Mouse (Mus musculus): ENCODE results near the gene Fbxo40.

Gene Fbxo40

DNA sequence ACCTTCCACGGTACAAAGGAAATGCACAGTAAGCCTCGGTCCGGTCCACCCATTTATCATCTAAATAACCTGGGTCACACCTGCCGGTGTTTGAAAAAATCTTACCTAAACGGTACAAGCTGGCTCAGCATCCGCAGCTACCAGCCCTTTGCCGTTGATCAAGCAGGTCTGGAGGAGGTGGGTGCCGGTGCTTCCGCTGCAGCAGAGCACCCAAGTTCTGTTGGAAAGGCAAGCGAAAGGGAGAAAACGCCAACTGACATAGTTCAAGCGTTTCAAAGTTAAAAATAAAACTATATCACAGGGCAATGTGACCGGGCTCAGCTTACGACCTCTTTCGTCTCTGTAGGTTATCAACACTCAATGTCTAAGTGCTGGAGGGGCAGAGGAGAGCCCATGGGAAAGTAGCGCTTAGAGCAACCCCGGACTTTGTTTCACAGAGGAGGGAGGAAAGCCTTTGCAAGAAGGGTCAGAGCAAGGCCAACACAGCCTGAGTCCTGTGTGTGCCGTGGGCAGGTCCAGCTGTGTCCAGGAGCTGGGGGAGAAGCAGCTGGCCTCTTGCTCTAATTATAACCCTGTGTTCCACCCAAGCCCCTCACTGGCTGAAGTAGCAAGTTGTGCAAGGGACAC, at the start of gene Fbxo40:
Fbxo40 (minus strand) TSS at position 469 of the 627 bp plus-strand sequence.
- DNase-seq (ENCODE audit: extremely low read depth, insufficient read length, low spot score) = no peak

GRCm38 (mm10) chr16:37034751-37035150, 44.5 kb upstream of the Fbxo40 start:
- no peak for DNase-seq (ENCODE audit: extremely low read depth, insufficient read length, low spot score)

GRCm38 (mm10) chr16:37031996-37032395, 41.7 kb upstream of the Fbxo40 start:
- DNase-seq (ENCODE audit: extremely low read depth, insufficient read length, low spot score) = no peak

GRCm38 (mm10) chr16:37027581-37027980, 37.3 kb upstream of the Fbxo40 start:
- DNase-seq (ENCODE audit: extremely low read depth, insufficient read length, low spot score) = no peak

GRCm38 (mm10) chr16:37012336-37012735, 22.1 kb upstream of the Fbxo40 start:
- no peak for DNase-seq (ENCODE audit: extremely low read depth, insufficient read length, low spot score)

- DNase-seq (ENCODE audit: extremely low read depth, insufficient read length, low spot score) = no peak
Observed at GRCm38 (mm10) chr16:37011922-37012289, 21.6 kb upstream of the Fbxo40 start.

GRCm38 (mm10) chr16:37011061-37011921, 21.0 kb upstream of the Fbxo40 start, which contains the start of gene Polq:
Gene Polq (plus strand): TSS chr16:37011786.
- peak; percentile 79 for DNase-seq (ENCODE audit: extremely low read depth, insufficient read length, low spot score)

GRCm38 (mm10) chr16:37010370-37010769, 20.1 kb upstream of the Fbxo40 start:
- DNase-seq (ENCODE audit: extremely low read depth, insufficient read length, low spot score) = peak; percentile 26

- DNase-seq (ENCODE audit: extremely low read depth, insufficient read length, low spot score) = no peak
Observed at GRCm38 (mm10) chr16:37009262-37009661, 19.0 kb upstream of the Fbxo40 start.

DNA sequence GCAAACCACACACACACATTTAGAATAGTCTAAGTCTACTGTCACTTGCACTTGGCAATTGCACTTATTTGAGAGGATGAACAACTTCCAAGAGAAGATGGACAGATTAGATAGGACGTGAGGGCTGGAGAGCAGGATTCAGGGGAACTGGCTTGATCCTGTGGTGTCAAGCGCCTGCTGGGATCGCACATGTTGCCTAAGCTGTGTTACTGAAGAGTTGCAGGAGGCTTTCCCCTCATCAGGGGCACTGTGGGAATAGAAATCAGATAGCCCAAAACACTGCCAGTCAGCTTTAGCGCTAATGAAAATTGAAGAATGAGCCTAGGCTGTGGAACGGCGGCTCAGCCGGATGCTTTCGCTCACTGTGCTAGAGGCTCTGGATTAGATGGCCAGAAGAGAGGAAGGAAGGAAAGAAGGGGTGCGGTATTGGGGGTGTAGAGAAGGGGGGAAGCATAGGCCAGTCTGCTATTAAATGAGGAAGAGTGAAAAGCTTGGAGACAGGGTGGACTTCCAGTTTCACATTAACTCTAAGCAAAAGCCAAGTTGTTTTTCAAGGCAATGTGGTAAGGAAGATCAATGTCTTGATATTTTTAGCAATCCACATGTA, 9.2 kb upstream of the Fbxo40 start:
- DNase-seq (ENCODE audit: extremely low read depth, insufficient read length, low spot score) = no peak

DNA sequence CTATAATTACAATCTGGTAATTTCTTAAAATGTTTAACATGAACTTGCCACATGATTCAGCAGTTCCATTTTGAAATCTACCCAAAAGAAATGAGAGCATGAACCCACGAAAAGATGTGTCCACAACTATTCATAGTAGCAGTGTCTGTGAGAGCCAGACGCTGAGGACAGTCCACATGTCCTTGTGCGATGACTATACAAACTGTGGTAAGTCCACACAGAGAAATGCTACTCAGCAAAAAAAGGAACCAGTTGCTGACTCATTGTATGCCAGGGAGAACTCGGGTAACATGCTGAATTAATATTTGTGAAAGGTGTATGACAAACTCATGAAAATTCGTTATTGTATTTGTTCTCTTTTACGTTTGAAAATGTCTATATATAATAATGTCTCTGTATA, 7.4 kb upstream of the Fbxo40 start:
- no peak for DNase-seq (ENCODE audit: extremely low read depth, insufficient read length, low spot score)

- peak; percentile 47 for DNase-seq (ENCODE audit: extremely low read depth, insufficient read length, low spot score)
Observed at GRCm38 (mm10) chr16:36989493-36989892, 774 bp downstream of the Fbxo40 start.

- DNase-seq (ENCODE audit: extremely low read depth, insufficient read length, low spot score) = no peak
Observed at GRCm38 (mm10) chr16:36988066-36988465, 2.2 kb downstream of the Fbxo40 start.

DNA sequence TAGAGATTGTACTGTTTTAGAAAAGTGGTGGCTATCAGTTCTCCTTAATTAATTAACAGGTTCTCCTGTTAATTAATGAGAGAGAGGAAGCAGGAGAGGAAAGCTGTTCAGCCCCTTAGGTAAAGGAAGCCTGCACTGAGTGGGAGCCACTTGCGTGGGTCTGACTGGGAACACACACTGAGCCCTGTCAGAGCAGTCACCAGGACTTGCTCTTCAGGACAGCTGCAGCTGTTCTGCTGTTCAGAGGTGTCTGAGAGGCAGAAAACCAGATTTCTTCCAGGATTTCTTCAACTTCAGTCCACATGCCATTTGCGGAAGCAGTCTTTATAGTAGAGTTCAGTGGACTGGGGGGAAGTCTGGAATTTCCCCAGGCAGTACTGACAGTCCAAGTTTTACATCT, 2.9 kb downstream of the Fbxo40 start:
- DNase-seq (ENCODE audit: extremely low read depth, insufficient read length, low spot score) = no peak

DNA sequence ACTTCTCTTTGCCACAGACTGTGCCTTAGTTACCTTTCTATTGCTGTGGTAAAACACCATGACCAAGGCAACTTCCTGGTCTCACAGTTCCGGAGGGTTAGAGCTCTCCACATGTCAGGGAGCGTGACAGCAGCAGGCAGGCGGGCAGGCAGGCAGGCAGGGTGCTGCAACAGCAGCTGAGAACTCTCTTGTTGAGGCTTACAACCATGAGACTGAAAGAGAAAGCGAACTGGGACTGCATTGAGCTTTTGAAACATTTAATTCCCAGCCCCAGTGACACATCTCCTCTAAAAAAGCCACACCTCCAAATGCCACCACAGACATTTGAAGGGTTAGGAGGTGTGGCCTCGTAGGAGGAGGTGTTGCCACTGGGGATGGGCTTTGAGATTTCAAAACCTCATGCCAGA, 4.6 kb downstream of the Fbxo40 start:
- DNase-seq (ENCODE audit: extremely low read depth, insufficient read length, low spot score) = peak; percentile 34

- no peak for DNase-seq (ENCODE audit: extremely low read depth, insufficient read length, low spot score)
Observed at GRCm38 (mm10) chr16:36983796-36984195, 6.5 kb downstream of the Fbxo40 start.

- DNase-seq (ENCODE audit: extremely low read depth, insufficient read length, low spot score) = no peak
Observed at GRCm38 (mm10) chr16:36979127-36979526, 11.1 kb downstream of the Fbxo40 start.

DNA sequence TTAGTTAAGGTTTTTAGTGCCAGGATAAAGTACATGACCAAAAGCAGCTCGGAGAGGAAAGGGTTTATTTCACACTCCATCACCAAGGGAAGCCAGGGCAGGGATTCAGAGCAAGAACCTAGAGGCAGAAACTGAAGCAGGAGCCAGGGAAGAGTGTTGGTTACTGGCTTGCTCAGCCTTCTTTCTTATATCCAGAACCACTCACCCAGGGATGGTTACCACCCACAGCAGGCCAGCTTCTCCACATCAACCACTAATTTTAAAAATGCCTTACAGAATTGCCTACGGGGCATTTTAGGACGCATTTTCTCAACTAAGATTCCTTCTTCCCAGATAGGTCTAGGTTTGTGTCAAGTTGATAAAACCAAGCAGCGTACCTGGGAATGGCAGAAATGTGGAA, 26.9 kb downstream of the Fbxo40 start:
- DNase-seq (ENCODE audit: extremely low read depth, insufficient read length, low spot score) = no peak

GRCm38 (mm10) chr16:36955106-36955505, 35.2 kb downstream of the Fbxo40 start:
- DNase-seq (ENCODE audit: extremely low read depth, insufficient read length, low spot score) = no peak

- no peak for DNase-seq (ENCODE audit: extremely low read depth, insufficient read length, low spot score)
Observed at GRCm38 (mm10) chr16:36951029-36951428, 39.2 kb downstream of the Fbxo40 start.

GRCm38 (mm10) chr16:36949614-36950336, 40.5 kb downstream of the Fbxo40 start:
- DNase-seq (ENCODE audit: extremely low read depth, insufficient read length, low spot score) = no peak

Measured in 3134 (cell line).